Mouse (Mus musculus): ENCODE measurements around the gene Ly6g6e. TPM values are rescaled to one million over a fixed set of nuclear protein-coding genes. Genes with fewer than 3 reads are reported as not detected.

The Ly6g6e gene
- polyA plus RNA-seq, 1 experiment from 2014 or later, result 0.19 TPM

GRCm38 (mm10) chr17:35096597-35096996 is 19.9 kb downstream of the Ly6g6e start:
- H3K36me3 ChIP-seq (replicated peaks; ENCODE audit: insufficient read depth, low read length), result peaks cover 71% of the 10 kb centered on the region
- H3K27me3 ChIP-seq (ENCODE audit: insufficient read depth, low read length), result no peaks in the 10 kb centered on the region
- 94% methylated on average over 12 of the region's 12 CpGs for WGBS (ENCODE audit: insufficient replicate concordance)
- H3K4me1 ChIP-seq (ENCODE audit: insufficient read depth), result no peaks in the 10 kb centered on the region
- ATAC-seq (no peak), DNase-seq (no peak)
- H3K9me3 ChIP-seq (ENCODE audit: low read length), result no peaks in the 10 kb centered on the region
- H3K4me3 ChIP-seq (ENCODE audit: low read depth, low read length), result no peak overlapping the region
- H3K27ac ChIP-seq (ENCODE audit: low read depth), result no peak overlapping the region
- no peak for TF ChIP-seq EP300 (IDR thresholded peaks at IDR 0.05; ENCODE audit: low read depth)
- no peak for TF ChIP-seq CTCF (IDR thresholded peaks at IDR 0.05; ENCODE audit: low read depth)
- no peak overlapping the region for H3K4me2 ChIP-seq (ENCODE audit: low read depth, low read length)
- no peak overlapping the region for H3K9ac ChIP-seq (replicated peaks)

GRCm38 (mm10) chr17:35097164-35097655 is 20.5 kb downstream of the Ly6g6e start:
- DNase-seq (no peak), ATAC-seq (no peak)
- no peak overlapping the region for H3K4me3 ChIP-seq (ENCODE audit: low read depth, low read length)
- WGBS (ENCODE audit: insufficient replicate concordance), result 91% methylated on average over 12 of the region's 12 CpGs
- H3K4me1 ChIP-seq (ENCODE audit: insufficient read depth), result peaks cover under 1% of the 10 kb centered on the region; the same call in 1 of the 2 replicates
- TF ChIP-seq CTCF (IDR thresholded peaks at IDR 0.05; ENCODE audit: low read depth), result no peak
- no peak for TF ChIP-seq EP300 (IDR thresholded peaks at IDR 0.05; ENCODE audit: low read depth)
- H3K9ac ChIP-seq (replicated peaks), result no peak overlapping the region
- no peaks in the 10 kb centered on the region for H3K9me3 ChIP-seq (ENCODE audit: low read length)
- H3K27ac ChIP-seq (ENCODE audit: low read depth), result no peak overlapping the region
- H3K36me3 ChIP-seq (replicated peaks; ENCODE audit: insufficient read depth, low read length), result peaks cover 72% of the 10 kb centered on the region
- H3K4me2 ChIP-seq (ENCODE audit: low read depth, low read length), result no peak overlapping the region
- no peaks in the 10 kb centered on the region for H3K27me3 ChIP-seq (ENCODE audit: insufficient read depth, low read length)

DNA sequence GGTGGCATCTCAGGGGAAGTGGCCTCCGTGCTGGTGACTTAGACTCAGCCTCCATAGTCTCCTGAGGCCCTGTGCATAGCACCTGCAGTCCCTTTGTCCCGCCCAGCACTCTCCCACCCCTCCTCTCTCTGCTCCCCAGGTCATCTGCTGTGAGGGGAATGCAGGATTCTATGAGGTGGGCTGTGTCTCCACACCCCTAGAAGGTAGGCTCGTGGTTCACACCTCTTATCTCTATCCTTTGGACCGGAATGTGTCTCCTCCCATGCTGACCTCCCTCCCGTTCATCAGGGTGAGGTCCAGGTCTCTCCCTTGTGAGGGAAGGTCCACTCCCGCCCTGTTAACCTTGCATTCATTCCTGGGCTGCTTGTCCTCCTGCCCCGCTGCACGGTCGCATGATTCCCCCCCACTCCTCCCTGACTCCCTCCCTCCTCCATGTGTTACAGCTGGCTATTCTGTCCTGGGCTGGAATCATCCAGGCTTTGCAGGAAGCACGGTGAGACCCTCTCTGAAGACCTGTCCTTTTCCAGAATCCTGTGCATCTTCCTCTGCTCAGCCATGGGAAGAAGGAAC is 23.6 kb downstream of the Ly6g6e start:
- ATAC-seq (no peak), DNase-seq (no peak)
- Histone ChIP-seq H3K27ac (ENCODE audit: low read depth) (no peak overlapping the region), H3K9ac (replicated peaks) (no peak overlapping the region), H3K4me3 (ENCODE audit: low read depth, low read length) (no peak overlapping the region), H3K4me1 (ENCODE audit: insufficient read depth) (peaks cover 28% of the 10 kb centered on the region), H3K27me3 (ENCODE audit: insufficient read depth, low read length) (no peaks in the 10 kb centered on the region), H3K4me2 (ENCODE audit: low read depth, low read length) (no peak overlapping the region), H3K36me3 (replicated peaks; ENCODE audit: insufficient read depth, low read length) (peaks cover 57% of the 10 kb centered on the region), H3K9me3 (ENCODE audit: low read length) (no peaks in the 10 kb centered on the region)
- no peak for TF ChIP-seq EP300 (IDR thresholded peaks at IDR 0.05; ENCODE audit: low read depth)
- WGBS (ENCODE audit: insufficient replicate concordance), result 65% methylated on average over 10 of the region's 10 CpGs

DNA sequence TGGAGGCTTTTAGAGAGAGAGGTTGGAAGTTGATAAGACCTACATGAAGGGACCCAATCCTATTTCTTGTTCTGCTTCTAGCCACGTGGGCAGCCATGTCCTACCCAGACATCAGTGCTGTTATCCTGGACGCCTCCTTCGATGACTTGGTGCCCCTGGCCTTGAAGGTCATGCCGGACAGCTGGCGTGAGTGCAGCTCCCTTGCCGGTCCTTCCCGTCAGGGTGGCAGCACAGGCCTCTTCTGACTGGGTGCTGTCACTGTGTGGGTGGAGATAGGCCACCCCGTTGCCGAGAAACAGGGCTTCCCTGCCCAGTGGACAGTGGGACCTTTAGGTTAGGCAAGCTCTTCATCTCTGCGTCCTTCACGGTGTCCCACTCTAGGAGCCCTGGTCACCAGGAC is 24.5 kb downstream of the Ly6g6e start:
- Histone ChIP-seq H3K9me3 (ENCODE audit: low read length) (no peaks in the 10 kb centered on the region), H3K27me3 (ENCODE audit: insufficient read depth, low read length) (no peaks in the 10 kb centered on the region), H3K27ac (ENCODE audit: low read depth) (no peak overlapping the region), H3K36me3 (replicated peaks; ENCODE audit: insufficient read depth, low read length) (peaks cover 54% of the 10 kb centered on the region), H3K9ac (replicated peaks) (no peak overlapping the region), H3K4me1 (ENCODE audit: insufficient read depth) (peaks cover 37% of the 10 kb centered on the region), H3K4me3 (ENCODE audit: low read depth, low read length) (no peak overlapping the region), H3K4me2 (ENCODE audit: low read depth, low read length) (no peak overlapping the region)
- ATAC-seq (no peak), DNase-seq (no peak)
- 83% methylated on average over 11 of the region's 11 CpGs for WGBS (ENCODE audit: insufficient replicate concordance)
- TF ChIP-seq CTCF (IDR thresholded peaks at IDR 0.05; ENCODE audit: low read depth) (no peak), EP300 (IDR thresholded peaks at IDR 0.05; ENCODE audit: low read depth) (no peak)

GRCm38 (mm10) chr17:35102299-35102698 is 25.6 kb downstream of the Ly6g6e start:
- H3K27me3 ChIP-seq (ENCODE audit: insufficient read depth, low read length), result no peaks in the 10 kb centered on the region
- peaks cover 38% of the 10 kb centered on the region for H3K4me1 ChIP-seq (ENCODE audit: insufficient read depth)
- TF ChIP-seq EP300 (IDR thresholded peaks at IDR 0.05; ENCODE audit: low read depth) (no peak), CTCF (IDR thresholded peaks at IDR 0.05; ENCODE audit: low read depth) (no peak)
- DNase-seq (no peak), ATAC-seq (no peak)
- H3K36me3 ChIP-seq (replicated peaks; ENCODE audit: insufficient read depth, low read length), result peaks cover 43% of the 10 kb centered on the region
- H3K4me2 ChIP-seq (ENCODE audit: low read depth, low read length), result no peak overlapping the region
- no peak overlapping the region for H3K4me3 ChIP-seq (ENCODE audit: low read depth, low read length)
- no peaks in the 10 kb centered on the region for H3K9me3 ChIP-seq (ENCODE audit: low read length)
- H3K9ac ChIP-seq (replicated peaks), result peak overlapping the region; percentile 34; the same call in 1 of the 2 replicates
- 77% methylated on average over 8 of the region's 8 CpGs for WGBS (ENCODE audit: insufficient replicate concordance)
- H3K27ac ChIP-seq (ENCODE audit: low read depth), result no peak overlapping the region

- 37% methylated on average over 6 of the region's 6 CpGs for WGBS (ENCODE audit: insufficient replicate concordance)
- 0 out of 2 replicates have a peak overlapping the region, but pooled peaks have one; percentile 42 for H3K4me2 ChIP-seq (ENCODE audit: low read depth, low read length)
These were observed 26.6 kb downstream of the Ly6g6e start for GRCm38 (mm10) chr17:35103221-35103690.

More at GRCm38 (mm10) chr17:35103221-35103690, 26.6 kb downstream of the Ly6g6e start:
- H3K9ac ChIP-seq (replicated peaks), result peak overlapping the region; percentile 26; the same call in 1 of the 2 replicates
- no peaks in the 10 kb centered on the region for H3K27me3 ChIP-seq (ENCODE audit: insufficient read depth, low read length)
- peak; percentile 22 for ATAC-seq
- H3K36me3 ChIP-seq (replicated peaks; ENCODE audit: insufficient read depth, low read length), result peaks cover 37% of the 10 kb centered on the region
- no peak overlapping the region for H3K4me3 ChIP-seq (ENCODE audit: low read depth, low read length)
- peaks cover 38% of the 10 kb centered on the region for H3K4me1 ChIP-seq (ENCODE audit: insufficient read depth)
- TF ChIP-seq EP300 (IDR thresholded peaks at IDR 0.05; ENCODE audit: low read depth) (peak; percentile 62), CTCF (IDR thresholded peaks at IDR 0.05; ENCODE audit: low read depth) (no peak)
- DNase-seq, result peak; percentile 44
- no peaks in the 10 kb centered on the region for H3K9me3 ChIP-seq (ENCODE audit: low read length)
- H3K27ac ChIP-seq (ENCODE audit: low read depth), result peak overlapping the region; percentile 48; the same call in 1 of the 2 replicates
